Mouse (Mus musculus) midbrain, embryonic 14.5 days (tissue): ENCODE measurements around the gene Camta2. TPM values are rescaled to one million over a fixed set of nuclear protein-coding genes. Genes with fewer than 3 reads are reported as not detected.
A peak's percentile ranks its signal among the peaks of the same experiment; 100 is the strongest.

Experiments used
- ATAC-seq: fragments of 200-750 bp; cut with Nextera tagmentation; 2 replicates; pipeline ENCODE4 v1.8.0; 2017; ENCODE audit warnings: moderate number of reproducible peaks, moderate library complexity; ENCODE audit not compliant: low FRiP score, low TSS enrichment
- DNase-seq: peaks from one replicate; pipeline ENCODE4 v3.0.0-alpha.2; 2015
- H3K27ac ChIP-seq: fragments of 300-500 bp; sonication (generic); replicated peaks from 2 replicates; pipeline ENCODE4 v1.5.1; 2014; ENCODE audit warnings: mild to moderate bottlenecking, low read depth, low read length, moderate library complexity
- H3K27me3 ChIP-seq: fragments of 300-500 bp; sonication (generic); 2 replicates; pipeline ENCODE4 v1.6.1; 2014; ENCODE audit warnings: low read length, control low read depth, mixed read lengths; ENCODE audit not compliant: control insufficient read depth, insufficient read depth
- H3K36me3 ChIP-seq: fragments of 300-500 bp; sonication (generic); 2 replicates; pipeline ENCODE4 v1.6.1; 2014; ENCODE audit warnings: low read length, control low read depth; ENCODE audit not compliant: control insufficient read depth, insufficient read depth
- H3K4me1 ChIP-seq: fragments of 300-500 bp; sonication (generic); 2 replicates; pipeline ENCODE4 v1.6.1; 2014; ENCODE audit warnings: mild to moderate bottlenecking, antibody characterized with exemption, low read length, control low read depth; ENCODE audit not compliant: control insufficient read depth, insufficient read depth
- H3K4me2 ChIP-seq: fragments of 300-500 bp; sonication (generic); 2 replicates; pipeline ENCODE4 v1.6.1; 2014; ENCODE audit warnings: mild to moderate bottlenecking, low read length, moderate library complexity
- H3K4me3 ChIP-seq: fragments of 300-500 bp; sonication (generic); replicated peaks from 2 replicates; pipeline ENCODE4 v1.5.1; 2014; ENCODE audit warnings: low read depth, low read length
- H3K9ac ChIP-seq: fragments of 300-500 bp; sonication (generic); replicated peaks from 2 replicates; pipeline ENCODE4 v1.6.1; 2014; ENCODE audit warnings: mild to moderate bottlenecking, low read length, moderate library complexity
- H3K9me3 ChIP-seq: fragments of 300-500 bp; sonication (generic); 2 replicates; pipeline ENCODE4 v1.6.1; 2016; ENCODE audit warnings: low read length, control low read depth, mixed read lengths; ENCODE audit not compliant: control insufficient read depth
- WGBS: fragments of 180-500 bp; shearing (Covaris S2); extraction: QIAGEN DNeasy Blood & Tissue Kit; methylation state at CpG from one replicate; pipeline ENCODE4 v1.1.7; 2014; 5-methylcytosine and 5-hydroxymethylcytosine counted together
- polyA plus RNA-seq: library from polyadenylated mRNA; unstranded; fragments of >200 nt; fragmentation: Nextera tagmentation; extraction: Ambion mirVana; gene quantifications from 2 replicates; pipeline ENCODE4 v1.2.1, GENCODE M21; 2014

Camta2 gene
- polyA plus RNA-seq, 1 experiment from 2014 or later = 19.4 TPM

DNA sequence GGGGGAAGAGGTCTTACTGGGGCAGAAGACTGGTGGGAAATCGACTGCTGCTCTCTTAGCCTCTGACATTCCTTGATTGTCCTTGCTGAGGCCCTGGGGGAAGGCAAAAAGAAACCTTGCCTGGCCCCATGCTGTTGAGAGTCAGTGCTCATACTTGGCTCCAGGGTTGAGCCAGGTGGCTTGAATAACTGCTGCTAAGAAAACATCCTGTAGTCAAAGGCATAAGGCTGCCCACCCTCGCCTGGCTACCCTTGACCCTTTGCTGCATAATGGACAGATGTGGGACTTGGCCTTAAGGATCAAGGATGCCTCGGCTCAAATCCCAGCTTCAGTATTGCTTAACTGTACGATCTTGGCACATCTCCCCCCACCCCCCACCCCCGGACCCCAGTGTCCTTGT, 30.6 kb upstream of the Camta2 start:
- Histone ChIP-seq H3K27me3 (no peaks in the 10 kb centered on the region), H3K4me2 (no peak overlapping the region), H3K4me3 (no peak overlapping the region), H3K36me3 (peaks cover 67% of the 10 kb centered on the region), H3K9ac (no peak overlapping the region), H3K27ac (no peak overlapping the region), H3K9me3 (no peaks in the 10 kb centered on the region), H3K4me1 (no peaks in the 10 kb centered on the region)
- no peak for DNase-seq
- no peak for ATAC-seq
- 89% methylated on average over 5 of the region's 5 CpGs for WGBS

DNA sequence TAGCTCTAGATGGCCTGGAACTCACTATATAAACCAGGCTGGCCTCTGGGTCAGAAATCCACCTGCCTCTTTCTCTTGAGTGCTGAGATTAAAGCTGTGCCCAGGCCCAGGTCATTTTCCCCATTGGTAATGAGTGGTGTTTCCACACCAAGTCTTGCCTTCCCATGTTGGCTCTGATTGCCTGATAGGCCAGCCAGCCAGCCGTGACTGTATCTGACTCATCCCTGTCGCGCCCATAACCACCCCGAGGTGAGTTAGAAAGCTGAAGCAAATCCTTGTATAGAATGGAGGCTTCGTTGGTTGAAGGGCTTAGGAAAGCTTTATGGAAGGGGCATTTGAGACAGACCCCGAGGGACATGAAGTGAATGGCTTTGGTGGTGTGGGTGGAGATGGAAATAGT, 27.9 kb upstream of the Camta2 start:
- Histone ChIP-seq H3K27ac (no peak overlapping the region), H3K36me3 (peaks cover 69% of the 10 kb centered on the region), H3K9ac (no peak overlapping the region; the same call in 1 of the 2 replicates), H3K27me3 (no peaks in the 10 kb centered on the region), H3K4me1 (no peaks in the 10 kb centered on the region), H3K9me3 (no peaks in the 10 kb centered on the region), H3K4me2 (no peak overlapping the region), H3K4me3 (no peak overlapping the region)
- ATAC-seq = no peak
- WGBS = 75% methylated on average over 6 of the region's 6 CpGs
- DNase-seq = no peak

GRCm38 (mm10) chr11:70713222-70713621, 25.3 kb upstream of the Camta2 start:
- Histone ChIP-seq H3K4me2 (no peak overlapping the region), H3K4me3 (no peak overlapping the region), H3K9ac (no peak overlapping the region), H3K4me1 (no peaks in the 10 kb centered on the region), H3K9me3 (no peaks in the 10 kb centered on the region), H3K27ac (no peak overlapping the region), H3K36me3 (peaks cover 67% of the 10 kb centered on the region), H3K27me3 (no peaks in the 10 kb centered on the region)
- 90% methylated on average over 6 of the region's 6 CpGs for WGBS
- ATAC-seq (no peak), DNase-seq (no peak)

DNA sequence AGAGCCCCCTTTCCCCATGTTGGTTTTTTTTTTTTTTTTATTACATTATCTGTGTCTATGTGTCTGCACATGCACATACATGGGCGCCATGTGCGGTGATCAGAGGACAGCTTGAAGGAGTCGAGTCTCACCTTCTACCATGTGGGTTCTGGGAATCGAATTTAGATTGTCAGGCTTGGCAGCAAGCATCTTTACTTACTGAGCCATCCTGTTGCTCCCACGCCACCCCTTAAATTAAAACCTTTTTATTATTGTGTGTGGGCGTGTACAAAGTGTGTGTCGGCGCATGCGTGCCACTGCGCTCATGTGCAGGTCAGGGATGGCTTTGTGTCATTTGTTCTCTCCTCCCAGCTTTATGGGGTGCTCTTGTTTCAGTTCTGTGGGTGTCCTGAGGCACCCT, 23.1 kb upstream of the Camta2 start:
- Histone ChIP-seq H3K4me2 (no peak overlapping the region), H3K9me3 (no peaks in the 10 kb centered on the region), H3K27me3 (no peaks in the 10 kb centered on the region), H3K4me1 (no peaks in the 10 kb centered on the region), H3K36me3 (peaks cover 69% of the 10 kb centered on the region), H3K4me3 (no peak overlapping the region), H3K9ac (no peak overlapping the region), H3K27ac (no peak overlapping the region)
- 96% methylated on average over 10 of the region's 10 CpGs for WGBS
- ATAC-seq (no peak), DNase-seq (no peak)

- H3K4me1 ChIP-seq = peaks cover 13% of the 10 kb centered on the region
- no peak overlapping the region for H3K4me2 ChIP-seq
- 98% methylated on average over 3 of the region's 3 CpGs for WGBS
- H3K36me3 ChIP-seq = peaks cover 73% of the 10 kb centered on the region
- no peak overlapping the region for H3K4me3 ChIP-seq
- DNase-seq (no peak), ATAC-seq (no peak)
- no peaks in the 10 kb centered on the region for H3K9me3 ChIP-seq
- H3K9ac ChIP-seq = no peak overlapping the region
- H3K27ac ChIP-seq = no peak overlapping the region
- H3K27me3 ChIP-seq = no peaks in the 10 kb centered on the region
These were observed 18.2 kb upstream of the Camta2 start for GRCm38 (mm10) chr11:70706127-70706526.

- no peak for DNase-seq
- Histone ChIP-seq H3K27ac (no peak overlapping the region), H3K9ac (peak overlapping the region; percentile 36; the same call in 1 of the 2 replicates), H3K36me3 (peaks cover 41% of the 10 kb centered on the region), H3K4me1 (peaks cover 18% of the 10 kb centered on the region), H3K27me3 (no peaks in the 10 kb centered on the region), H3K4me3 (no peak overlapping the region), H3K9me3 (no peaks in the 10 kb centered on the region), H3K4me2 (no peak overlapping the region)
- ATAC-seq = no peak
- WGBS = 82% methylated on average over 6 of the region's 6 CpGs
These were observed 14.9 kb upstream of the Camta2 start for GRCm38 (mm10) chr11:70702781-70703180.

DNA sequence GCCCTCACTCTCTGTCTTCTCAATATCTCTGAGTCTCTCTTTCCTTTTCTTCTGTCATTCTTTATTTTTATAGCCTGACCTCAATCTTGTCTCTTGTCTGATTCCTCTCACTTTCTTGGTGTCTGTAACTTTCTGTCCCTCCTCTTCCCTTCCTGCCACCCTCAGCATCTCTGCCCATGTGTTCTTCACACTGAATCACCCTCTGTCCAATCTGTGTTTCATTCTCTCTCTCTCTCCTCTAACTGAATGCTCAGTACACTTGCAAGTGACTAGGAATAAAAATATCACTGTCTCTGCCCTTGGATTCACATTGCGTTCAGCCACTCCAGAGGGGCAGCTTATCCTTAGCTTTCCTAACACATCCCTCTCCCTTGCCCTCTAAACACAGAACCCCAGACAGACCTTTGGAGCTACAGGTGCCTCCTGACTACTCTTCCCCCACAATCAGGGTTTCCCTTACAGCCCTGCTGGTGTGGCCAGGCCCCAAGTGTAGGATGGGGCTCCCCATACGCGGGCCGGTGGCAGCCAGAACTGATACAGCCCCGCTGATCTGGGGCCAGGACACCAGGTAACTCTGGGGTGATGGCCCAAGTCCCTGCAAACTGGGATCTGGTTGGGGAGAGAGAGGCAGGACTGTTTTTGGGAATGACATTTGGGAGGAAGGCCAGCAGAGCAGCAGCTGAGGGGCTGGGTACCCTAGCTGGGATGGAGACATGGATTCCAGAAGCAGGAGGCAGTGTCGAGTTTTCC, 14.3 kb upstream of the Camta2 start:
- peaks cover 18% of the 10 kb centered on the region for H3K4me1 ChIP-seq
- H3K36me3 ChIP-seq = peaks cover 35% of the 10 kb centered on the region
- H3K9ac ChIP-seq = peak overlapping the region; percentile 36; the same call in 1 of the 2 replicates
- H3K4me2 ChIP-seq = peak overlapping the region; percentile 81
- no peak for DNase-seq
- no peak for ATAC-seq
- no peaks in the 10 kb centered on the region for H3K9me3 ChIP-seq
- H3K27me3 ChIP-seq = no peaks in the 10 kb centered on the region
- WGBS = 81% methylated on average over 6 of the region's 6 CpGs
- H3K27ac ChIP-seq = no peak overlapping the region
- peak overlapping the region; percentile 87; the same call in 1 of the 2 replicates for H3K4me3 ChIP-seq

GRCm38 (mm10) chr11:70701221-70701955, 13.5 kb upstream of the Camta2 start:
- peak overlapping the region; percentile 81 for H3K4me2 ChIP-seq
- H3K4me1 ChIP-seq = peaks cover 18% of the 10 kb centered on the region
- DNase-seq (no peak), ATAC-seq (no peak)
- peak overlapping the region; percentile 87 for H3K4me3 ChIP-seq
- H3K36me3 ChIP-seq = peaks cover 27% of the 10 kb centered on the region
- WGBS = 14% methylated on average over 10 of the region's 10 CpGs
- no peak overlapping the region for H3K27ac ChIP-seq
- peak overlapping the region; percentile 82 for H3K9ac ChIP-seq
- H3K9me3 ChIP-seq = no peaks in the 10 kb centered on the region
- no peaks in the 10 kb centered on the region for H3K27me3 ChIP-seq
